Mouse (Mus musculus) heart, embryonic 14.5 days (tissue): ENCODE data around the gene Spopl. TPM values are rescaled to one million over a fixed set of nuclear protein-coding genes. Genes with fewer than 3 reads are reported as not detected.
"Not testable (repeated sequence)": the region's sequence is repeated elsewhere in the genome, so short reads cannot be mapped to it uniquely, and the experiment has no call there.

Experiments
- ATAC-seq: fragments of 200-750 bp; cut with Nextera tagmentation; 2 replicates; pipeline ENCODE4 v1.8.0; 2017; ENCODE audit warnings: low read depth, moderate TSS enrichment; ENCODE audit not compliant: insufficient number of reproducible peaks, insufficient read depth, low FRiP score
- H3K27ac ChIP-seq, 2 experiments: fragments of 200-500 bp in 1 of 2; fragments of 300-500 bp in 1 of 2; sonication (generic) in 1 of 2; replicated peaks in 1 of 2; 2 replicates each; pipeline ENCODE4 v1.5.1; 2012 to 2014; ENCODE audit warnings: low read depth in 2 of 2, low read length in 2 of 2, control low read depth in 1 of 2, mild to moderate bottlenecking in 1 of 2, mixed read lengths in 1 of 2; ENCODE audit not compliant: control insufficient read depth in 1 of 2, insufficient read depth in 1 of 2
- H3K27me3 ChIP-seq: fragments of 300-500 bp; sonication (generic); 2 replicates; pipeline ENCODE4 v1.6.1; 2014; ENCODE audit warnings: mild to moderate bottlenecking, low read length, control low read depth; ENCODE audit not compliant: control insufficient read depth, insufficient read depth
- H3K36me3 ChIP-seq: fragments of 300-500 bp; sonication (generic); 2 replicates; pipeline ENCODE4 v1.6.1; 2014; ENCODE audit warnings: mild to moderate bottlenecking, control low read depth, low read length, mixed read lengths; ENCODE audit not compliant: control insufficient read depth, insufficient read depth
- H3K4me1 ChIP-seq, 2 experiments: fragments of 200-500 bp in 1 of 2; fragments of 300-500 bp in 1 of 2; sonication (generic) in 1 of 2; 2 replicates each; pipeline ENCODE4 v1.6.1; 2012 to 2014; ENCODE audit warnings: low read length in 2 of 2, control low read depth in 1 of 2, mixed read lengths in 1 of 2; ENCODE audit not compliant: control insufficient read depth in 2 of 2, insufficient read depth in 2 of 2
- H3K4me2 ChIP-seq: fragments of 300-500 bp; sonication (generic); 2 replicates; pipeline ENCODE4 v1.6.1; 2014; ENCODE audit warnings: mild to moderate bottlenecking, low read length
- H3K4me3 ChIP-seq, 2 experiments: fragments of 200-500 bp in 1 of 2; fragments of 300-500 bp in 1 of 2; sonication (generic) in 1 of 2; 2 replicates each; pipeline ENCODE4 v1.5.1; 2012 to 2014; ENCODE audit warnings: low read length in 2 of 2, mild to moderate bottlenecking in 2 of 2, control low read depth in 1 of 2, low read depth in 1 of 2, moderate library complexity in 1 of 2; ENCODE audit not compliant: control insufficient read depth in 1 of 2, insufficient read depth in 1 of 2
- H3K9ac ChIP-seq: fragments of 300-500 bp; sonication (generic); 2 replicates; pipeline ENCODE4 v1.6.1; 2014; ENCODE audit warnings: mild to moderate bottlenecking, low read length
- H3K9me3 ChIP-seq: fragments of 300-500 bp; sonication (generic); 2 replicates; pipeline ENCODE4 v1.6.1; 2016; ENCODE audit warnings: low read length, control low read depth; ENCODE audit not compliant: control insufficient read depth
- WGBS: fragments of 180-500 bp; shearing (Covaris S2); extraction: QIAGEN DNeasy Blood & Tissue Kit; methylation state at CpG from one replicate; pipeline ENCODE4 v1.1.7; 2014; 5-methylcytosine and 5-hydroxymethylcytosine counted together
- polyA plus RNA-seq: library from polyadenylated mRNA; unstranded; fragments of >200 nt; fragmentation: Nextera tagmentation; extraction: Ambion mirVana; gene quantifications from 2 replicates; pipeline ENCODE4 v1.2.1, GENCODE M21; 2014

Gene Spopl
- 10.2 and 16.5 TPM in 2 replicates for polyA plus RNA-seq

GRCm38 (mm10) chr2:23571302-23572156, at the start of gene Spopl:
TSS of gene Spopl (minus strand) at chr2:23572106.
- H3K9me3 ChIP-seq: no peaks in the 10 kb centered on the region
- peak within 1 kb of the TSS; percentile 75 to 85 for H3K27ac ChIP-seq
- H3K4me2 ChIP-seq: peak within 1 kb of the TSS; percentile 80
- no peaks in the 10 kb centered on the region for H3K27me3 ChIP-seq
- no peaks in the 10 kb centered on the region for H3K36me3 ChIP-seq
- 1% methylated on average over 56 of the region's 58 CpGs for WGBS
- peak; percentile 71 for ATAC-seq
- peak within 1 kb of the TSS; percentile 79 to 97 for H3K4me3 ChIP-seq
- peak within 1 kb of the TSS; percentile 91 for H3K9ac ChIP-seq
- H3K4me1 ChIP-seq: peaks cover 0 to 7% of the 10 kb centered on the region in 2 experiments; a peak in 2 of 4 replicates

GRCm38 (mm10) chr2:23620128-23620527, 48.2 kb upstream of the Spopl start:
- H3K27me3 ChIP-seq: no peaks in the 10 kb centered on the region
- H3K4me2 ChIP-seq: no peak overlapping the region
- no peak overlapping the region for H3K27ac ChIP-seq
- H3K36me3 ChIP-seq: no peaks in the 10 kb centered on the region
- no peaks in the 10 kb centered on the region for H3K9me3 ChIP-seq
- no peak overlapping the region for H3K4me3 ChIP-seq
- no peak overlapping the region for H3K9ac ChIP-seq
- no peaks in the 10 kb centered on the region for H3K4me1 ChIP-seq
- no peak for ATAC-seq

GRCm38 (mm10) chr2:23617989-23618388, 46.1 kb upstream of the Spopl start:
- no peaks in the 10 kb centered on the region for H3K27me3 ChIP-seq
- no peak overlapping the region for H3K27ac ChIP-seq
- ATAC-seq: no peak

GRCm38 (mm10) chr2:23605391-23605790, 33.5 kb upstream of the Spopl start:
- Histone ChIP-seq H3K27me3 (no peaks in the 10 kb centered on the region), H3K9ac (no peak overlapping the region), H3K36me3 (no peaks in the 10 kb centered on the region), H3K9me3 (no peaks in the 10 kb centered on the region), H3K4me1 (no peaks in the 10 kb centered on the region), H3K4me3 (no peak overlapping the region), H3K27ac (no peak overlapping the region), H3K4me2 (no peak overlapping the region)
- no peak for ATAC-seq

More at GRCm38 (mm10) chr2:23617989-23618388, 46.1 kb upstream of the Spopl start:
- Histone ChIP-seq H3K4me2 (no peak overlapping the region), H3K9ac (no peak overlapping the region), H3K4me1 (no peaks in the 10 kb centered on the region), H3K4me3 (no peak overlapping the region), H3K36me3 (no peaks in the 10 kb centered on the region), H3K9me3 (no peaks in the 10 kb centered on the region)

GRCm38 (mm10) chr2:23588769-23589168, 16.9 kb upstream of the Spopl start:
- ATAC-seq: no peak
- H3K4me1 ChIP-seq: no peaks in the 10 kb centered on the region
- no peaks in the 10 kb centered on the region for H3K9me3 ChIP-seq
- H3K36me3 ChIP-seq: no peaks in the 10 kb centered on the region
- H3K9ac ChIP-seq: no peak overlapping the region
- H3K4me3 ChIP-seq: no peak overlapping the region
- no peak overlapping the region for H3K27ac ChIP-seq
- no peaks in the 10 kb centered on the region for H3K27me3 ChIP-seq
- no peak overlapping the region for H3K4me2 ChIP-seq
- 28% methylated on average over 2 of the region's 2 CpGs for WGBS

GRCm38 (mm10) chr2:23572157-23572532, 239 bp upstream of the Spopl start:
- H3K9me3 ChIP-seq, H3K4me1 ChIP-seq, H3K36me3 ChIP-seq, ATAC-seq, H3K27me3 ChIP-seq: not testable (repeated sequence)
- H3K27ac ChIP-seq: peak overlapping the region in 1 of 2 experiments; percentile 85; a peak in 2 of 4 replicates
- H3K4me3 ChIP-seq: peak overlapping the region; percentile 79 to 97
- H3K9ac ChIP-seq: peak overlapping the region; percentile 91; the same call in 1 of the 2 replicates
- WGBS: 12% methylated on average over 4 of the region's 4 CpGs
- H3K4me2 ChIP-seq: peak overlapping the region; percentile 80

GRCm38 (mm10) chr2:23570563-23570962, 1.3 kb downstream of the Spopl start:
- 50% methylated on average over 4 of the region's 4 CpGs for WGBS
- Histone ChIP-seq H3K4me3 (peak overlapping the region in 1 of 2 experiments; percentile 79; a peak in 1 of 4 replicates), H3K9ac (peak overlapping the region; percentile 91), H3K36me3 (no peaks in the 10 kb centered on the region), H3K27me3 (no peaks in the 10 kb centered on the region), H3K4me1 (peaks cover 0 to 7% of the 10 kb centered on the region in 2 experiments; a peak in 2 of 4 replicates), H3K9me3 (no peaks in the 10 kb centered on the region), H3K27ac (no peak overlapping the region), H3K4me2 (peak overlapping the region; percentile 80)
- ATAC-seq: no peak
